Mouse (Mus musculus): ENCODE data around the gene Olfr1276. TPM values are rescaled to one million over a fixed set of nuclear protein-coding genes. Genes with fewer than 3 reads are reported as not detected.

Olfr1276 gene
- not detected for total RNA-seq (2021)
- long read RNA-seq, experiment 1 = 0 reads
- long read RNA-seq, experiment 2 = 0 reads

DNA sequence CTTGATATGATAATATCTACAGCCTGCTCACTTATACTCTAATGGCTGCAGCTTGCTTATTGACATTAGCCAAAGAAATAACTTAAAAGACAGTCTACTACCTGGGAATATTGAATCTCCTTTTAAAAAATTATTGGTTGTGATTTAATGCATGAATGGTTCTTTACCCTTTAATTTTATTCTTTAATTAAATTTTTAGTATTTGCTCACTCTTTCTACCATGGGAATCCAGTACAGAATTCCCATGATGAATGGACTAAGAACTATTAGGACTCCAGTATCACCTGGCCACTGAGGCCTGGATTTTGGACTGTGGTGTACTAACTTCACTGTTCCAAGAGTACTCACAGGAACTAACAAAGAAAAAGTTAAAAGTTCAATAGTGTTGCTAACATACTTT lies at the start of gene Olfr1276:
Gene Olfr1276 (plus strand): TSS at position 301 of the 400 bp plus-strand sequence.
- no peak for DNase-seq (ENCODE audit: low spot score in 2 of 2)

DNA sequence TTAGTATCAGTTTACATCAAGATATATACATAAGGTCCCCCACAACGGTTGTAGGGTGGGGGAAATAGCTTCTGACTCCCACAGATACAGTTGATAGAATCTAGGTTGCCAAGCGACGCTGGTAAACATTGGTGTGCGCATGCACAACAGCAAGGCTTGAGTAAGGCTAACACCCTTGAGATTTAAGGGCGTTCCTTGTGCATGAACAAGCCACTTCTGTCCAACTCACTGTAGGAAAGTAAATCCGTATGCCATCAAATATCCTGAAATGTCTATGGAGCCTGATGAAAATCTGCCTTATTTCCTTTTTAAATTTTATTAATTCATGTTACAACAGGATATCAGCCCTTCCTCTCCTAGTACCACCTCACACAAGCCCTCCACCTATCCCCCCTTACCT lies 24.8 kb upstream of the Olfr1276 start, which contains the start of gene 4930430A15Rik:
Gene 4930430A15Rik (minus strand): TSS at position 101 of the 400 bp plus-strand sequence.
- no peak for DNase-seq (ENCODE audit: low spot score in 2 of 2)

DNA sequence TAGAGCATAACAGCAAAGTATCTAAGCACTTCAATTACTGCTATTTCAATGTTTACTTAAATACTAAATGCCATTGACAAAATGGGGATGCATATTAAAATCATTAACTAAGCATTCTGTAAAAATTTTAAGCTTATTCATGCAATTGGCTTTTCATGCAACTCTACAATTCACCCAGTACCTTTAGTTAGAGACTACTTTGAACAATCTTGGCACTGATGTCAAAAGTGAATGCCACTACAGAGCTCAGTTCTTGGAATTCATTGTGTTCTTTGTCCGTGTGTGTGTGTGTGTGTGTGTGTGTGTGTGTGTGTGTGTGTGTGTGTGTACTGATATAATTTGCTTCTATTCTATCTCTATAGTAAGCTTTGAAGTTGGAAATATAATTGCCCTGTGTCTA lies 19.1 kb upstream of the Olfr1276 start, which contains the start of gene Olfr1275:
Gene Olfr1275 (minus strand): TSS at position 101 of the 400 bp plus-strand sequence.
- DNase-seq (ENCODE audit: low spot score in 2 of 2) = no peak

DNA sequence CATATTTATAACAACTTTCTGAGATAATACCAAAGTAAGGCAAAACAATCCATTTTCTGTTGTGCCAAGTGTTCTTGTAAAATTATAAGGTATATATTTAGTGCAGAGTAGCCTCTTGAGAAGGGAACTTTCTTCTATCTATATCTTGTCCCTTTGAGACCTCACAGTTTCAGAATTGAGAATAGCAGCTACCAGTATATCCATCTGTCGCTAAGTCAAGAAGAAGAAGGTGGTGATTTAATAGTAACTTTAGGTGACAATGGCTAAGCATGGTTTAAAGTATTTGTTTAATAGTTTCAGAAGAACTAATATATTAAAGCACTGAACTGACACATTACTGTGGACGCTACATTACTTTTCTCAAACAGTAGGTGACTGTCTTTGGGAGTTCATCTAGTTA lies 19.7 kb downstream of the Olfr1276 start, which contains the start of gene Olfr1277:
Gene Olfr1277 (minus strand): TSS at position 101 of the 400 bp plus-strand sequence.
- DNase-seq (ENCODE audit: low spot score in 2 of 2) = no peak

DNA sequence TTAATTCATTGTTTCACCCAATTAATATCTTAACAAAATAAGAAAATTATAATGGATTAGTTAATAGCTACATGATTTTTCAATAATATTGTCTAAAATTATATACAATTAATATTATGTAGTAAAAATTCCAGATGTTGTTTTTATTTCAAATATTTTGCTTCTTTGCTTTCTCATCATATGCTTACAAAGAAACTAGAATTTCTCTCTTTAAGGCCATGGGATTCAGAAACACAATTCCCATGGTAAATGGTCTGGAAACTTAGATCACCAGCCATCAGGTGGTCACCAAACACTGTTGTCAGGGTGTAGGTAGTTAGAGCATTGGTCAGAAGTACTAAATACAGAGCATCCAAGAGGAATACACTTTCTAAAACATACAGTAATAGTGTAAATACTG lies 35.5 kb downstream of the Olfr1276 start, which contains the start of gene Olfr1278:
Gene Olfr1278 (plus strand): TSS at position 301 of the 400 bp plus-strand sequence.
- DNase-seq (ENCODE audit: low spot score in 2 of 2) = no peak

DNA sequence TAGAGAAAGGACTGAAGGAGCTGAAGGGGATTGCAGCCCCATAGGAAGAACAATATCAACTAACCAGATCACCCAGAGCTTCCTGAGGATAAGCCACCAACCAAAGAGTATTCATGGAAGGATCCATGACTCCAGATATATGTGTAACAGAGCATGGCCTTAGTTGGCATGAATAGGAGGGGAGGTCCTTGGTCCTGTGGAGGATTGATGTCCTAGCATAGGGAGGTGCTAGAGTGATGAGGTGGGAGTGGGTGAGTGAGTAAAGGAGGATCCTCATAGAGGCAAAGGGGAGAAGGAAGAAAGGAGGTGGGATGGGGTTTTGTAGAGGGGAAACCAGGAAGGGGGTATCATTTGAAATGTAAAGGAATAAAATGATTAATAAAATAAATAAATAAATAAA lies 44.2 kb downstream of the Olfr1276 start:
- no peak for DNase-seq (ENCODE audit: low spot score in 2 of 2)

DNA sequence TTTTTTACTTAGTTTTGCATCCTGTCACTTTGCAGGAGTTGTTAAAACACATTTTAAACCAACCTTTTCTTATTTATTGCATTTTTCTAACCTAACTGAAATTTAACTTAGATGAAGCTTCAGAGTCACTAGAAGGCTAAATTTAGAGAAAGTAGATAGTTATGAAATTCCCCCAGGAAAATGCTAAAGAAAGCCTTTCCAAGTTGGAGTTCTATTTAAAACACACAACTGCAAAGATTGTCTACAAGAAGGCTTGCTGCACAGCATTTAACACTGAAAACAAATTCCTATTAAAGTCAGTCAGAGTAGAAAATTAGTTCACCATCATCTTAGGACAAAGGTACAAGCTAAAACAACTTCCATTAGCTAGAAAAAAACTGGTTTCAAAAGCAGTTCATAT lies 46.1 kb downstream of the Olfr1276 start, which contains the start of gene Olfr1279:
Gene Olfr1279 (plus strand): TSS at position 262 of the 400 bp plus-strand sequence.
- DNase-seq (ENCODE audit: low spot score in 2 of 2) = no peak

Other genes starting within 250 kb of the Olfr1276 start
- not detected for gene Gm13941, start 148.5 kb upstream of the Olfr1276 start, total RNA-seq (2021)
- gene Gm15130, start 101.6 kb upstream of the Olfr1276 start, total RNA-seq (2021) = not detected
- not detected for gene 4930430A15Rik, start 24.9 kb upstream of the Olfr1276 start, total RNA-seq (2021)
- not detected for gene Olfr1275, start 19.2 kb upstream of the Olfr1276 start, total RNA-seq (2021)
- gene Olfr1277, start 19.6 kb downstream of the Olfr1276 start, total RNA-seq (2021) = not detected
- not detected for gene Olfr1278, start 35.6 kb downstream of the Olfr1276 start, total RNA-seq (2021)
- not detected for gene Olfr1279, start 46.1 kb downstream of the Olfr1276 start, total RNA-seq (2021)
- not detected for gene Olfr1280, start 59.5 kb downstream of the Olfr1276 start, total RNA-seq (2021)
- gene Olfr1281, start 72.0 kb downstream of the Olfr1276 start, total RNA-seq (2021) = not detected
- not detected for gene Olfr1282, start 81.6 kb downstream of the Olfr1276 start, total RNA-seq (2021)
- not detected for gene Olfr1283, start 112.3 kb downstream of the Olfr1276 start, total RNA-seq (2021)
- gene Olfr1284, start 121.0 kb downstream of the Olfr1276 start, total RNA-seq (2021) = not detected
- not detected for gene Olfr1286, start 168.6 kb downstream of the Olfr1276 start, total RNA-seq (2021)
- not detected for gene Olfr1287, start 194.6 kb downstream of the Olfr1276 start, total RNA-seq (2021)
- gene Olfr1288, start 219.6 kb downstream of the Olfr1276 start, total RNA-seq (2021) = not detected
- gene Olfr1289, start 226.3 kb downstream of the Olfr1276 start, total RNA-seq (2021) = not detected
- gene Olfr1290, start 239.3 kb downstream of the Olfr1276 start, total RNA-seq (2021) = not detected
- not detected for gene Olfr1291-ps1, start 242.7 kb downstream of the Olfr1276 start, total RNA-seq (2021)